Comparison of ENCODE assay signal across 9 mouse cellular contexts in the genomic region with DNA sequence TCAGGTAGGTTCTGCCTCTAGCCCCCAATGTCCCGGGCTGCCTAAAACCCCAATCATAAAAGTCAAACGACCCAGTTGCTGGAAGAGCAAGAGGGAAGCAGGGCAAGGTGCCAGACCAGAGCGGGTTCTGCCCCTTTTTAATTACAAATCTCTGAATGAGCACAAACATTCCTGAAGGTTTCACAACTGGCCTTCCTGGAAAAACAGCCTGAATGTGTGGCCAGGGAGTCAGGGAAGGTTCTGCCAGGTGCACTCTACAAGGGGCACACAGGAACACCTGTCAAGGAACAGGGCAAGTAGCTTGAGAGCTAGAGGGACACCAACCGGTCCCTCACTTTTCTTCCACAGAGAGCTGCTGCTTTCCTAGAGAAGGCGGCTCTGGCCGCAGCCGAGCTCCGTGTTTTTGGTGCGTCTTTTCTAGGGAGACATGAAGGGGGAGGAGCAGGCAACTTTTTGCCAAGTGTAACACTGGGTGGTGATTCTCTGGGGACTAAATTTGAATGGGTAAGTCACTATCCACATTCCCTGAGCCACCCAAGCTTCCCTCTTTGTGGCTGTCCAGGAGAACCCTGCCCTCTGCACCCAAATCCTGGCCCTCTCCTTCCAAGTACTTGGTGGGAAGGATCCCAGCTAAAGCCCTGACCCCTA.
DNase-seq lines count a peak whose midpoint lies in the region; ATAC-seq lines count a peak whose summit lies in the region.
"Had no signal": no experiment of that assay in that cellular context is flagged by ENCODE, and none has a peak within 500 bp of the region (broad histone marks: within the 10 kb centered on the region; RNA-seq: fewer than 3 reads in every experiment).

No protein-coding gene starts in this region.

- H3K4me1 ChIP-seq in forebrain, embryonic 13.5 days, result peaks cover 58% of the 10 kb centered on the region
- peaks cover 44% of the 10 kb centered on the region for H3K4me1 ChIP-seq in forebrain, embryonic 12.5 days
- peaks cover 7% of the 10 kb centered on the region; the same call in 1 of the 2 replicates for H3K4me1 ChIP-seq in hindbrain, embryonic 14.5 days (replicated peaks; ENCODE audit: control insufficient read depth, insufficient read depth, low read length)

- H3K36me3 ChIP-seq in forebrain, embryonic 13.5 days (ENCODE audit: poor library complexity, severe bottlenecking), result no peaks in the 10 kb centered on the region
- H3K36me3 ChIP-seq in forebrain, embryonic 12.5 days (replicated peaks), result no peaks in the 10 kb centered on the region
- H3K36me3 ChIP-seq in hindbrain, embryonic 14.5 days (replicated peaks; ENCODE audit: control insufficient read depth, insufficient read depth), result no peaks in the 10 kb centered on the region

- WGBS in forebrain, embryonic 13.5 days, result 65% methylated on average over 9 of the region's 9 CpGs
- 74% methylated on average over 9 of the region's 9 CpGs for WGBS in forebrain, embryonic 12.5 days
- 57% methylated on average over 9 of the region's 9 CpGs for WGBS in hindbrain, embryonic 14.5 days

- H3K27ac ChIP-seq in forebrain, embryonic 13.5 days, result peak overlapping the region; percentile 55
- H3K27ac ChIP-seq in forebrain, embryonic 12.5 days, result no peak overlapping the region
- peak overlapping the region; percentile 18; the same call in 1 of the 2 replicates for H3K27ac ChIP-seq in hindbrain, embryonic 14.5 days

- peak; percentile 72 for DNase-seq in Muller cell, postnatal 12 days (ENCODE audit: inconsistent ontology term)
- DNase-seq in hindbrain, embryonic 14.5 days (ENCODE audit: low spot score), result no peak
- peak; percentile 82 to 88 for DNase-seq in lung, adult 18-20 months
- no peak for DNase-seq in cerebellum, adult 8-10 months
- no peak for DNase-seq in spleen, adult 18-20 months
- DNase-seq: gastrocnemius, postnatal 36 days had no signal

- no peak overlapping the region for H3K4me3 ChIP-seq in forebrain, embryonic 13.5 days
- H3K4me3 ChIP-seq in forebrain, embryonic 12.5 days (replicated peaks), result no peak overlapping the region
- no peak overlapping the region for H3K4me3 ChIP-seq in hindbrain, embryonic 14.5 days (replicated peaks; ENCODE audit: low read length)

- no peak overlapping the region for H3K9ac ChIP-seq in forebrain, embryonic 13.5 days
- H3K9ac ChIP-seq in forebrain, embryonic 12.5 days, result no peak overlapping the region
- no peak overlapping the region for H3K9ac ChIP-seq in hindbrain, embryonic 14.5 days

- no peaks in the 10 kb centered on the region for H3K27me3 ChIP-seq in forebrain, embryonic 13.5 days
- H3K27me3 ChIP-seq in forebrain, embryonic 12.5 days, result peaks cover 15% of the 10 kb centered on the region
- H3K27me3 ChIP-seq in hindbrain, embryonic 14.5 days (ENCODE audit: control insufficient read depth, insufficient read depth, low read length), result no peaks in the 10 kb centered on the region

- ATAC-seq in forebrain, embryonic 13.5 days, result no peak
- ATAC-seq in forebrain, embryonic 12.5 days (ENCODE audit: low FRiP score), result no peak
- ATAC-seq in hindbrain, embryonic 14.5 days (ENCODE audit: low FRiP score), result peak; percentile 41; the same call in 1 of the 2 replicates
- ATAC-seq in granulocyte monocyte progenitor cell, adult 5-6 weeks (replicated peaks; ENCODE audit: poor library complexity, severe bottlenecking), result no peak

- H3K4me2 ChIP-seq in forebrain, embryonic 13.5 days, result no peak overlapping the region
- H3K4me2 ChIP-seq in forebrain, embryonic 12.5 days, result no peak overlapping the region
- H3K4me2 ChIP-seq in hindbrain, embryonic 14.5 days (replicated peaks), result no peak overlapping the region

- no peaks in the 10 kb centered on the region for H3K9me3 ChIP-seq in forebrain, embryonic 13.5 days (replicated peaks)
- no peaks in the 10 kb centered on the region for H3K9me3 ChIP-seq in forebrain, embryonic 12.5 days
- H3K9me3 ChIP-seq in hindbrain, embryonic 14.5 days (ENCODE audit: control insufficient read depth, low read length), result no peaks in the 10 kb centered on the region

Comparison
In these comparisons a context has a peak if more than half of its experiments do, and no peak if none do; other contexts are left out.
1. DNase-seq: peak in Muller cell, postnatal 12 days (single experiment) and lung, adult 18-20 months (2 of 2); none in hindbrain, embryonic 14.5 days (single experiment), cerebellum, adult 8-10 months (single experiment) and spleen, adult 18-20 months (0 of 2).